Comparison of ENCODE assay signal across 10 mouse cellular contexts in the genomic region with DNA sequence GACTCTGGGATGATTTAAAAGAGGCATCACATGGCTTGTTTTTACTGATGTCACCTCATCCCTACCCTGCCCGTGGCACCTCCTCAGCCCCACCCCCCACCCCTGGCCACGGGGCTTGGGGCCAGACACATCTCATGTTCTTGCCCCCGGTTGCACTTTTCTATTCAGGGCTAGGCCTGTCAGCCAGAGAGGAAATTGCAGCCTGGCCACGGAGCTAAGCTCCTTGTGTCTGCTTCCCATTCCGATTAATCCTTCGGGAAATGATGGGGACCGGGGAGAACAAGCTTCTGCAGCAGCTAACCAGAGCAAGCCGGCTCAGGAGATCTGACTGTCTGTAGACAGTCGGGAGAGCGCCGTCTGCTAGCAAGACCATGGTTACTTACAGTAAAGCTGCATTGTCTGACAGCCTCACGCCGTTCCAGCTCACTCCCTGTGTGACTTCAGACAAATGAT. TPM values are rescaled to one million over a fixed set of nuclear protein-coding genes. Genes with fewer than 3 reads are reported as not detected.
A peak's percentile ranks its signal among the peaks of the same experiment; 100 is the strongest.
DNase-seq lines count a peak whose midpoint lies in the region; ATAC-seq and TF ChIP-seq lines count a peak whose summit lies in the region.
"Had no signal": no experiment of that assay in that cellular context is flagged by ENCODE, and none has a peak within 500 bp of the region (broad histone marks: within the 10 kb centered on the region; RNA-seq: fewer than 3 reads in every experiment).

No protein-coding gene starts in this region.

- no peak overlapping the region for H3K4me2 ChIP-seq in intestine, embryonic 15.5 days (replicated peaks)

- no peak overlapping the region for H3K9ac ChIP-seq in intestine, embryonic 15.5 days
- H3K9ac ChIP-seq: liver, embryonic 14.5 days had no signal

- intact Hi-C loops in gastrocnemius, adult 2 months (cut with DNase I), result no loop called here

- H3K4me1 ChIP-seq in intestine, embryonic 15.5 days (replicated peaks), result 0 out of 2 replicates have a peak, but pooled peaks cover under 1% of the 10 kb centered on the region

- 0 out of 2 replicates have a peak, but pooled peaks cover 4% of the 10 kb centered on the region for H3K36me3 ChIP-seq in intestine, embryonic 15.5 days

- no peaks in the 10 kb centered on the region for H3K9me3 ChIP-seq in intestine, embryonic 15.5 days

- no peaks in the 10 kb centered on the region for H3K27me3 ChIP-seq in intestine, embryonic 15.5 days (replicated peaks)

- peak overlapping the region; percentile 47 for H3K4me3 ChIP-seq in gastrocnemius, adult 2 months
- no peak overlapping the region for H3K4me3 ChIP-seq in intestine, embryonic 15.5 days (replicated peaks)

- WGBS in intestine, embryonic 15.5 days, result 57% methylated on average over 13 of the region's 13 CpGs

- peak; percentile 55 for ATAC-seq in intestine, embryonic 15.5 days
- no peak for ATAC-seq in frontal cortex, adult (ENCODE audit: low TSS enrichment)

- peak; percentile 14 for DNase-seq in ovary, postnatal 14 days (ENCODE audit: low spot score)
- DNase-seq in ovary, postnatal 10 days (ENCODE audit: low spot score), result no peak
- peak; percentile 90 for DNase-seq in gastrocnemius, adult 2 months
- peak; percentile 10 for DNase-seq in lung, postnatal 36 days
- DNase-seq in left cerebral cortex, adult 8-10 months (ENCODE audit: low spot score in 2 of 2), result no peak
- no peak for DNase-seq in right cerebral cortex, postnatal 36 days (ENCODE audit: low spot score in 2 of 2)

- H3K27ac ChIP-seq in gastrocnemius, adult 2 months, result peak overlapping the region; percentile 90
- peak overlapping the region; percentile 56; the same call in 1 of the 2 replicates for H3K27ac ChIP-seq in intestine, embryonic 15.5 days
- H3K27ac ChIP-seq: liver, embryonic 14.5 days had no signal

- no peak for TF ChIP-seq CTCF in gastrocnemius, adult 2 months (IDR thresholded peaks at IDR 0.05)

RNA-seq across cellular contexts. Expression of a gene that starts 40.7 kb away (rescaled TPM):
- total RNA-seq in gastrocnemius, adult 2 months (2021), result 1 to 10 TPM; 1.9 to 3.9 TPM
- not detected in 2 replicates for polyA plus RNA-seq in intestine, embryonic 15.5 days (2015; fragmentation: Nextera tagmentation; extraction: Ambion mirVana)
- 1 to 10 TPM; 1.4 to 2.7 (median 2.1) TPM for total RNA-seq in left cerebral cortex, adult 8-10 months (2022)
- total RNA-seq: MEL had no signal
- polyA plus RNA-seq: liver, embryonic 14.5 days had no signal

RNA-seq across cellular contexts. Expression of a gene that starts 50.3 kb away (rescaled TPM):
- total RNA-seq in gastrocnemius, adult 2 months (2021), result under 1 TPM in 1 of 2 experiments, not detected in 1; 0.08 TPM
- 0.21 and 0.25 TPM in 2 replicates for polyA plus RNA-seq in intestine, embryonic 15.5 days (2015; fragmentation: Nextera tagmentation; extraction: Ambion mirVana)
- under 1 TPM; 0.39 to 0.76 (median 0.67) TPM for total RNA-seq in left cerebral cortex, adult 8-10 months (2022)
- total RNA-seq: MEL had no signal

Comparison
In these comparisons a context has a peak if more than half of its experiments do, and no peak if none do; other contexts are left out.
1. DNase-seq: peak in ovary, postnatal 14 days (single experiment), gastrocnemius, adult 2 months (single experiment) and lung, postnatal 36 days (single experiment); none in ovary, postnatal 10 days (single experiment), left cerebral cortex, adult 8-10 months (0 of 2) and right cerebral cortex, postnatal 36 days (0 of 2).